Mouse (Mus musculus) stomach, postnatal 0 days (tissue): ENCODE data around the gene Mapk8ip1.

Experiments
- CTCF ChIP-seq: IDR thresholded peaks from 2 replicates; pipeline ENCODE4 v1.5.1; 2016; ENCODE audit warnings: antibody characterized with exemption, low read depth, mild to moderate bottlenecking, moderate library complexity
- EP300 ChIP-seq: optimal IDR thresholded peaks from 2 replicates; pipeline ENCODE3; 2016; ENCODE audit warnings: antibody characterized with exemption

GRCm38 (mm10) chr2:92437366-92437765 is 36.3 kb upstream of the Mapk8ip1 start:
- no peak for TF ChIP-seq EP300
- no peak for TF ChIP-seq CTCF
